Mouse (Mus musculus) spleen, adult 10 weeks (tissue): Measurements from ENCODE around the gene Rpl10. TPM values are rescaled to one million over a fixed set of nuclear protein-coding genes. Genes with fewer than 3 reads are reported as not detected.

Source experiments
- polyA plus RNA-seq: library from polyadenylated mRNA; stranded (reverse); fragments of 350-450 nt; fragmentation: Illumina TruSeq; extraction: RNeasy Lipid Tissue Mini Kit (QIAGEN cat#74804); gene quantifications from one replicate; pipeline ENCODE4 v1.2.3, GENCODE M21; 2015; ENCODE audit warnings: low replicate concordance; ENCODE audit not compliant: insufficient read depth

Rpl10 gene
- 3,240 TPM for polyA plus RNA-seq

GRCm38 (mm10) chrX:74270062-74270901 is at the start of gene Rpl10:
Rpl10 (plus strand) TSS chrX:74270812.

DNA sequence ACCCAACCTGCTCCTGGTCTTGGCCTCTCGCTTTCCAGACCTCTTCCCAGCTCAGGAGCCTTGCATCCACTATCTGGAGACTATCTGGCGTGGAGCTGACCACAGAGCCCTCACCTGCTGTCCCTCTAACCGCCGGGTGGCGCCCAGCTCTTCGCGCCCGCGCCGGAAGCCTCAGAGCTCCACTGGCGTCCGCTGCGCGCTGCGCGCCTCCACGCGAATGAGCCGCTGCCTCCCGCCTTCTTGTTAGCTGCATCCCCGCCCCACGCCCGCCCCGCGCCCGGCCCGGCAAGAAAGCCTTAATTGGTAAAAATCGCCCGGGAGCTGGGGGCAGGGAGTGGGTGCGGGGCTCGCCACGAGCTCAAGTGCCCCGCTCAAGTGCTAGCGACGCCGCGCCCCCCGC is 21.0 kb upstream of the Rpl10 start, which contains the start of gene Flna:
TSS of gene Flna (minus strand) at position 206 of the 400 bp plus-strand sequence.

GRCm38 (mm10) chrX:74254153-74254887 is 16.3 kb upstream of the Rpl10 start, which contains the start of gene Emd:
Emd (plus strand) TSS chrX:74254687.

GRCm38 (mm10) chrX:74281732-74282394 is 11.3 kb downstream of the Rpl10 start, which contains the start of the genes Taz and Dnase1l1:
Taz (plus strand) TSS chrX:74281912.
Dnase1l1 (minus strand) TSS chrX:74282337.

GRCm38 (mm10) chrX:74296538-74297448 is 26.2 kb downstream of the Rpl10 start, which contains the start of gene Atp6ap1:
Atp6ap1 (plus strand) TSS chrX:74297097.

GRCm38 (mm10) chrX:74304867-74305700 is 34.5 kb downstream of the Rpl10 start, which contains the start of gene Gdi1:
Gdi1 (plus strand) TSS chrX:74304998.

DNA sequence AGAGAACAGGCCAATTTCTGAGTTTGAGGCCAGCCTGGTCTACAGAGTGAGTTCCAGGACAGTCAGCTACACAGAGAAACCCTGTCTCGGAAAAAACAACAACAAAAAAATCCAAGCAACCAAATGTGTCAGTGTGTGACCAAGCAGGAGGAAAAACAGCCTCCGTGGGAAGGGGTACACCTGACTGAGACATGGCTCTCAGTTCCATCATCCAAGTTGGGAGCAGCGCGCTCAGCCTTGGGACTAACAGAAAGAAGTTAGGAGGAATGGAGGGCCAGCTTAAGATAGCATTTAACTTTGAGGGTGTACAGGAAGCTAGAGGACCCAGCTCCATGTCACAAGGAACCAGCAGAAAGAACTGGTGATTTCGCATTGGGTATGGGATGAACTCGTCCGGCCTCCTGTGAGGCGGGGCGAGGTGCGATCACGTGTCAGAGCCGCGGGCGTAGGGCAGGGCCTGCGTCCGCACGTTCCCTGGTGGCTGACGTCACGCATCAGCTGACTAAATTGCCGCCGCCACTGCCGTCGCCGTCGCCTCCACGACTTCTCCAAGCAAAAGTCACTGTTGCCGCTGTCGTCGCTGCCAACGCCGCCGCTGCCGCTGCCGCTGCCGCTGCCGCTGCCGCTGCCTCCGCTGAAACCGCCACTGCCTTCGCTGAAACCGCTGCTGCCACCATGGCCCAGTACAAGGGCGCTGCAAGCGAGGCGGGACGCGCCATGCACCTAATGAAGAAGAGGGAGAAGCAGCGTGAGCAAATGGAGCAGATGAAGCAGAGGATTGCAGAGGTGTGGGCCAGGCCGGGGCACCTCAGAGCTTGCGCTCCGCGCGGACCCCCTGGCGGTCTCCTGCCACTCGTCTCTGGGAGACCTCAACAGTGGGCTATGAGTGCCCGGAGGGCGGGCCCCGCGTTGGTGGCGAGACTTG is 42.2 kb downstream of the Rpl10 start, which contains the start of gene Fam50a:
TSS of gene Fam50a (plus strand) at position 494 of the 925 bp plus-strand sequence.

Other genes starting within 250 kb of the Rpl10 start
- 130 TPM for gene Irak1, start 246.9 kb upstream of the Rpl10 start, polyA plus RNA-seq
- not detected for gene Opn1mw, start 143.3 kb upstream of the Rpl10 start, polyA plus RNA-seq
- gene Mecp2, start 135.4 kb upstream of the Rpl10 start, polyA plus RNA-seq, result 30.4 TPM
- gene Tex28, start 103.0 kb upstream of the Rpl10 start, polyA plus RNA-seq, result not detected
- gene Tktl1, start 93.6 kb upstream of the Rpl10 start, polyA plus RNA-seq, result 0.51 TPM
- 425 TPM for gene Flna, start 21.0 kb upstream of the Rpl10 start, polyA plus RNA-seq
- gene Emd, start 16.1 kb upstream of the Rpl10 start, polyA plus RNA-seq, result 76.9 TPM
- 134 TPM for gene Taz, start 11.1 kb downstream of the Rpl10 start, polyA plus RNA-seq
- gene Dnase1l1, start 11.5 kb downstream of the Rpl10 start, polyA plus RNA-seq, result 30.2 TPM
- gene Atp6ap1, start 26.3 kb downstream of the Rpl10 start, polyA plus RNA-seq, result 253 TPM
- gene Gdi1, start 34.2 kb downstream of the Rpl10 start, polyA plus RNA-seq, result 380 TPM
- 74.4 TPM for gene Fam50a, start 42.2 kb downstream of the Rpl10 start, polyA plus RNA-seq
- 5.0 TPM for gene Plxna3, start 58.3 kb downstream of the Rpl10 start, polyA plus RNA-seq
- gene Lage3, start 82.8 kb downstream of the Rpl10 start, polyA plus RNA-seq, result 32.5 TPM
- 34.8 TPM for gene Ubl4a, start 102.4 kb downstream of the Rpl10 start, polyA plus RNA-seq
- 16.4 TPM for gene Slc10a3, start 102.5 kb downstream of the Rpl10 start, polyA plus RNA-seq
- 25.3 TPM for gene Fam3a, start 122.5 kb downstream of the Rpl10 start, polyA plus RNA-seq
- gene Ikbkg, start 122.5 kb downstream of the Rpl10 start, polyA plus RNA-seq, result 34.1 TPM
- gene G6pdx, start 158.4 kb downstream of the Rpl10 start, polyA plus RNA-seq, result 42.5 TPM
- gene Gm6880, start 210.6 kb downstream of the Rpl10 start, polyA plus RNA-seq, result not detected